Mouse (Mus musculus) intestine, embryonic 15.5 days (tissue): Measurements from ENCODE around the gene Smg9. TPM values are rescaled to one million over a fixed set of nuclear protein-coding genes. Genes with fewer than 3 reads are reported as not detected.
"Not testable (repeated sequence)": the region's sequence is repeated elsewhere in the genome, so short reads cannot be mapped to it uniquely, and the experiment has no call there.

Source experiments
- ATAC-seq: fragments of 200-750 bp; cut with Nextera tagmentation; 2 replicates; pipeline ENCODE4 v1.8.0; 2017; ENCODE audit warnings: moderate TSS enrichment, moderate library complexity
- H3K27ac ChIP-seq: fragments of 300-500 bp; sonication (generic); 2 replicates; pipeline ENCODE4 v1.5.1; 2015; ENCODE audit warnings: mild to moderate bottlenecking, inconsistent platforms
- H3K27me3 ChIP-seq: fragments of 300-500 bp; sonication (generic); replicated peaks from 2 replicates; pipeline ENCODE4 v1.6.1; 2015; ENCODE audit warnings: inconsistent platforms
- H3K36me3 ChIP-seq: fragments of 300-500 bp; sonication (generic); 2 replicates; pipeline ENCODE4 v1.6.1; 2015; ENCODE audit warnings: inconsistent platforms
- H3K4me1 ChIP-seq: fragments of 300-500 bp; sonication (generic); replicated peaks from 2 replicates; pipeline ENCODE4 v1.6.1; 2015; ENCODE audit warnings: inconsistent platforms
- H3K4me2 ChIP-seq: fragments of 300-500 bp; sonication (generic); replicated peaks from 2 replicates; pipeline ENCODE4 v1.6.1; 2015; ENCODE audit warnings: mild to moderate bottlenecking, inconsistent platforms
- H3K4me3 ChIP-seq: fragments of 300-500 bp; sonication (generic); replicated peaks from 2 replicates; pipeline ENCODE4 v1.5.1; 2015; ENCODE audit warnings: inconsistent platforms
- H3K9ac ChIP-seq: fragments of 300-500 bp; sonication (generic); 2 replicates; pipeline ENCODE4 v1.6.1; 2015; ENCODE audit warnings: inconsistent platforms
- H3K9me3 ChIP-seq: fragments of 300-500 bp; sonication (generic); 2 replicates; pipeline ENCODE4 v1.6.1; 2016; ENCODE audit warnings: inconsistent platforms
- WGBS: fragments of 180-500 bp; shearing (Covaris S2); methylation state at CpG from one replicate; pipeline ENCODE4 v1.1.7; 2015; 5-methylcytosine and 5-hydroxymethylcytosine counted together
- polyA plus RNA-seq: library from polyadenylated mRNA; unstranded; fragments of >200 nt; fragmentation: Nextera tagmentation; extraction: Ambion mirVana; gene quantifications from 2 replicates; pipeline ENCODE4 v1.2.1, GENCODE M21; 2015

Gene Smg9
- polyA plus RNA-seq, 1 experiment from 2014 or later: 19.6 TPM

DNA sequence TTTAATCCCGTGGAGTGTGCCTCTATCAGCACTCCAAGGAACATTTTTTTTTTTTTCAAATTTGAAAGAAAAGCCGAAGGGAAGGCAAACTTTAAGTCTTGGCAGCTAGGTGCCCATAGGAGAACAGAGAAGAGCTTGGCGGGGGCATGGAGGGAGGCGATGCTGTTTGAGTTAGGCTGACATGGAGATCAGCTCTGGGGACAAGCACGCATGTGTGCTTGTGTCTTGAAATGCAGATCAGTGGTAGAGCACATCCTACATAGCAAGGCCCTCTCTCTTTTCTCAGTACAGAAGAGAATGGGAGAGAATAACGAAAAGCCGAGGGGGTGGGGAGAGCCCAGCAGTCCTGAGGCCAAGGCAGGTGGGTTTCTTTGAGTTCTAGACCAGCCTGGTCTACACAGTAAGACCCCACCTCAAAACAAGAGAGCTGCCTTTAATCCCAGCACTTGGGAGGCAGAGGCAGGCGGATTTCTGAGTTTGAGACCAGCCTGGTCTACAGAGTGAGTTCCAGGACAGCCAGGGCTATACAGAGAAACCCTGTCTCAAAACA, 980 bp upstream of the Smg9 start:
- H3K36me3 ChIP-seq: 0 out of 2 replicates have a peak, but pooled peaks cover 3% of the 10 kb centered on the region
- ATAC-seq: no peak
- H3K4me2 ChIP-seq: no peak overlapping the region
- H3K4me1 ChIP-seq: 0 out of 2 replicates have a peak, but pooled peaks cover 11% of the 10 kb centered on the region
- no peaks in the 10 kb centered on the region for H3K9me3 ChIP-seq
- no peak overlapping the region for H3K4me3 ChIP-seq
- H3K27me3 ChIP-seq: no peaks in the 10 kb centered on the region
- no peak overlapping the region for H3K9ac ChIP-seq
- H3K27ac ChIP-seq: no peak overlapping the region
- WGBS: 91% methylated on average over 7 of the region's 8 CpGs

DNA sequence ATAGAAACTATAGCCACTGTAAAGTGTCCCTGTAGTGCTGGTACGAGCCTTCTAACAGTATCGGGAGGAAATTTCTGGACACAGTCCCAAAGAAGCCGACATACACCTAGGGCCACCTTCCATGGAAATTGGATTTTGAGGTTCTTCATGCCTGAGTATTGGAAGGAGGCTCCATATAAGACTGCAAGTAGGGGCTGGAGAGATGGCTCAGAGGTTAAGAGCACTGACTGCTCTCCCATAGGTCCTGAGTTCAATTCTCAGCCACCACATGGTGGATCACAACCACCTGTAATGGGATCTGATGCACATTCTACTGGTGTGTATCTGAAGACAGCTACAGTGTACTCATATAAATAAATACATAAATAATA, 648 bp downstream of the Smg9 start:
- H3K27ac ChIP-seq: peak overlapping the region; percentile 97
- no peaks in the 10 kb centered on the region for H3K9me3 ChIP-seq
- 0 out of 2 replicates have a peak, but pooled peaks cover 11% of the 10 kb centered on the region for H3K4me1 ChIP-seq
- whole genome bisulfite sequencing: 7% methylated on average over 3 of the region's 3 CpGs
- no peak for ATAC-seq
- H3K27me3 ChIP-seq: no peaks in the 10 kb centered on the region
- peaks cover 8% of the 10 kb centered on the region; the same call in 1 of the 2 replicates for H3K36me3 ChIP-seq
- peak overlapping the region; percentile 66 for H3K4me2 ChIP-seq
- H3K9ac ChIP-seq: peak overlapping the region; percentile 67
- peak overlapping the region; percentile 62 for H3K4me3 ChIP-seq

DNA sequence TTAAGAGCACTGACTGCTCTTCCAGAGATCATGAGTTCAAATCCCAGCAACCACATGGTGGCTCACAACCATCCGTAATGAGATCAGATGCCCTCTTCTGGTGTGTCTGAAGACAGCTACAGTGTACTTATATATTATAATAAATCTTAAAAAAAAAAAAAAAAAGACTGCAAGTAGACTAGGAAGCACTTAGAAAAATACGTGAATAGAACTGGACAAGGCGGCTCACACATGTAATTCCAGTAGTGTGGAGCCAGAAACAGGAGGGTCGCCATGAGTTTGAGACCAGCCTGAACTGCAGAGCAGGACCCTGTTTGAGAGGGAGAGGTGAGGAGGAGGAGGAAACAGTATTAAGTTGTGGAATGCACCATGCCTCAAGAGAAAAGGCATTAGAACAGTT, 1.1 kb downstream of the Smg9 start:
- H3K4me3 ChIP-seq, H3K9me3 ChIP-seq, ATAC-seq, H3K27me3 ChIP-seq, H3K27ac ChIP-seq, H3K9ac ChIP-seq: not testable (repeated sequence)
- H3K4me1 ChIP-seq: 0 out of 2 replicates have a peak, but pooled peaks cover 11% of the 10 kb centered on the region
- H3K4me2 ChIP-seq: peak overlapping the region; percentile 66
- 92% methylated on average over 4 of the region's 4 CpGs for WGBS
- peaks cover 10% of the 10 kb centered on the region for H3K36me3 ChIP-seq

DNA sequence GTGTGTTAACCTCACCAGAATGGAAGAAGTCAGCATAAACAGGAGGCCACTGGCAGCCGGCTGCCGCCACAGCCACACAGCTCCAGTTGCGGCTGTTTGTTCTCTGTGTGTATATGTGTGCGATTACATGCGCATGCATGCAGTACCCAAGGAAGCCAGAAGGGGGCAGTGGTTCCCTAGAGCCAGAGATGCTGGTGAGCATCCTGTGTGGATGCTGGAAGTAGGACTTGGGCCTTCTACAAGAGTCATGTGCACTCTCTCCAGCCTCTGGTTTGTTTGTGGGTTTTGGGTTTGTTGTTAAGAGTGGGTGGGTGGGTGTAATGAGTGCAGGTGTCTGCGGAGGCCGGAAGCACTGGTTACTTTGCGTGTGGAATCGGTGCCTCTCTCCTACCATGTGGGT, 3.4 kb downstream of the Smg9 start:
- 97% methylated on average over 9 of the region's 9 CpGs for WGBS
- H3K4me2 ChIP-seq: no peak overlapping the region
- H3K9ac ChIP-seq: no peak overlapping the region
- H3K27ac ChIP-seq: no peak overlapping the region
- ATAC-seq: no peak
- peaks cover 20% of the 10 kb centered on the region for H3K36me3 ChIP-seq
- no peak overlapping the region for H3K4me3 ChIP-seq
- 0 out of 2 replicates have a peak, but pooled peaks cover 11% of the 10 kb centered on the region for H3K4me1 ChIP-seq
- H3K27me3 ChIP-seq: no peaks in the 10 kb centered on the region
- H3K9me3 ChIP-seq: no peaks in the 10 kb centered on the region

DNA sequence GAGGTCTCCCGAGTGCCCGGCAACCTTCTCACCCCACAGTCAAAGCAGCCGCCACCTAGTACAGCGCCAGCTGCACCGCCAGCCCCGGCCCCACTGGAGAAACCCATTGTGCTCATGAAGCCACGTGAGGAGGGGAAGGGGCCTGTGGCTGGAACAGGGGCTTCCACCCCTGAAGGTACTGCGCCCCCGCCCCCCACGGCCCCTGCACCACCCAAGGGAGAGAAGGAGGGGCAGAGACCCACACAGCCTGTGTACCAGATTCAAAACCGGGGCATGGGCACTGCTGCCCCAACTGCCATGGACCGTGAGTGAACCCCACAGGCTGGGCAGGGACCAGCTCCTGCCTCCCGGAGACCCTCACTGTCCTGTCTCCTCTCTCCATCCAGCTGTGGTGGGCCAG, 6.2 kb downstream of the Smg9 start:
- Histone ChIP-seq H3K4me3 (no peak overlapping the region), H3K9ac (no peak overlapping the region), H3K27ac (no peak overlapping the region), H3K36me3 (peaks cover 23% of the 10 kb centered on the region), H3K9me3 (no peaks in the 10 kb centered on the region), H3K4me2 (no peak overlapping the region), H3K27me3 (no peaks in the 10 kb centered on the region), H3K4me1 (0 out of 2 replicates have a peak, but pooled peaks cover 5% of the 10 kb centered on the region)
- no peak for ATAC-seq
- 93% methylated on average over 13 of the region's 13 CpGs for WGBS

DNA sequence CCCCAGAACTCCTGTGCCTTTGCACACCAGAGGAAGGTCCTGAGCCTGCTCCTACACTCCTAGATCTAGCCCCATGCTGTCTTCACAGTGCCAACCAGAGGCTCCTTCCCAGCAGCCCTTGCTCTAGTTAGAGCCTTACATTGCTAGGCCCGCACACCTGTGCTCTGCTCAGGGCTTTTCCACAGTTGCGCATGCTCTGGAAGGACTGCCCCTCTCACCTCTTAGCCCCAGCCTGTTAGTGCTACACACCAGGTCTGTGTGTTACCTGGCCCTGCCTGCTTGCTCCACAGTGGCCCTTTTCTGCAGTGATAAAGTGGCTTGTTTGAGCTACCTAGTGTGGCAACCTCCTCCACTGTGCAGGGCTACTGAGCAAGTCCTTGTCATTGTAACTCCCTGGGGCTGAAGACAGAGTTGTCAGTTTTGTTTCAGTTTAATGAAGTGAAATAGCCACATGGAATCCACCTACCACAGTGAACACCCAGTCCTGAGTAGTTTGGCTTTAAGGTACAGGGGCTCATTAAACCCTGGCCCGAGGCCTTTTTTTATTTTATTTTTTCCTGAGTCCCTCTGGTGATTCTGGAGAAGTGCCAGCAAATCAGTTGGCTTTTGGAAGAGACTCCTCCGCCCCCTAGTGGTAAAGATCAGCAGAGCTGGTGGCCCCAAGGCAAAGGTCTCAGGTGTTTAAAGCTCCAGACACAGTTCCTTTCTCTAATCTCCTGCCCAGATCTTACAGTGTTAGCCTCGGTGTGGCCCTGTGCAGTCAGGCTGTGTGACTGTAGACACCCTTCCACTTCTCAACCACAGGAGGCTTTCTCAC, 7.3 kb downstream of the Smg9 start:
- H3K4me2 ChIP-seq: no peak overlapping the region
- H3K27me3 ChIP-seq: no peaks in the 10 kb centered on the region
- 0 out of 2 replicates have a peak, but pooled peaks cover under 1% of the 10 kb centered on the region for H3K4me1 ChIP-seq
- H3K27ac ChIP-seq: no peak overlapping the region
- ATAC-seq: peak; percentile 75
- no peak overlapping the region for H3K9ac ChIP-seq
- peaks cover 23% of the 10 kb centered on the region for H3K36me3 ChIP-seq
- H3K9me3 ChIP-seq: no peaks in the 10 kb centered on the region
- WGBS: 42% methylated on average over 5 of the region's 5 CpGs
- no peak overlapping the region for H3K4me3 ChIP-seq

DNA sequence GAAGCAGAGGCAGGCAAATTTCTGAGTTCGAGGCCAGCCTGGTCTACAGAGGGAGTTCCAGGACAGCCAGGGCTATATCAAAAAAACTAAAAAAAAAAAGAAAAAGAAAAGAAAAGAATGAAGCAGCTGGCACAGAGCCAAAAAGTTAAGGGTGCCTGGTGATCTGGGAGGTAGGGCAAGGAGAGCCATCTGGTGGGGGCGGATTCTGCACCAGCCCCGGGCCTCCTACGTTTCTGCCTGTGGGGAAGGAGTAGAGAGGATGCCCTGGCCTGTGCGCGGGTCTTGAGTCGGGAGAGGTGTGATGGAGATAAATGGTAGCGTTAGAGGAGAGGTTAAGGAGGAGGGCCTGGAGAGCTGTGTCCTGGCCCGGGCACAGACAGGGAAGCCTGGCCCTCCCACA, 8.8 kb downstream of the Smg9 start:
- ATAC-seq: no peak
- Histone ChIP-seq H3K36me3 (peaks cover 20% of the 10 kb centered on the region), H3K27me3 (no peaks in the 10 kb centered on the region), H3K4me3 (no peak overlapping the region), H3K27ac (no peak overlapping the region), H3K9me3 (no peaks in the 10 kb centered on the region), H3K4me1 (no peaks in the 10 kb centered on the region), H3K9ac (no peak overlapping the region), H3K4me2 (no peak overlapping the region)
- 79% methylated on average over 9 of the region's 9 CpGs for WGBS

DNA sequence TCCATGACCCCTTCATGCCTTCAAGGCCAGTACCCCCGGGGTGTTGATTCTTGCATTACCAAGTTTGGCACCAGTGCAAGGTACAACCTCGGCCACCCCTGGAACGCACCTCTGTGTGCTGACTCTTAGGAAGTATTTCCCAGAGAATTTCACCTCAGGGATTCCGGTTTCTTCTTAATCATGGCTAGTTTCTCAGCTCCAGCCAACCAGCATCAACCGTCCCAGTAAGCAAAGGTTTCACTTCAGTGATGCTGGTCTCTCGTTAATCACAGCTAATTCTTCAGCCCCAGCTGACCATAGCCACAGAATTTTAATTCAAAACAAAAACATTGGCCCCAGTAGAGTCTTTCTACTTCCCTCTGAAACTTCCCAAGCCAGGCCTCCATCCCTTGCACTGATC, 10.7 kb downstream of the Smg9 start:
- no peaks in the 10 kb centered on the region for H3K4me1 ChIP-seq
- no peak overlapping the region for H3K4me2 ChIP-seq
- no peaks in the 10 kb centered on the region for H3K9me3 ChIP-seq
- no peak overlapping the region for H3K4me3 ChIP-seq
- peaks cover 15% of the 10 kb centered on the region; the same call in 1 of the 2 replicates for H3K36me3 ChIP-seq
- ATAC-seq: no peak
- 84% methylated on average over 6 of the region's 6 CpGs for WGBS
- no peak overlapping the region for H3K27ac ChIP-seq
- no peak overlapping the region for H3K9ac ChIP-seq
- no peaks in the 10 kb centered on the region for H3K27me3 ChIP-seq

DNA sequence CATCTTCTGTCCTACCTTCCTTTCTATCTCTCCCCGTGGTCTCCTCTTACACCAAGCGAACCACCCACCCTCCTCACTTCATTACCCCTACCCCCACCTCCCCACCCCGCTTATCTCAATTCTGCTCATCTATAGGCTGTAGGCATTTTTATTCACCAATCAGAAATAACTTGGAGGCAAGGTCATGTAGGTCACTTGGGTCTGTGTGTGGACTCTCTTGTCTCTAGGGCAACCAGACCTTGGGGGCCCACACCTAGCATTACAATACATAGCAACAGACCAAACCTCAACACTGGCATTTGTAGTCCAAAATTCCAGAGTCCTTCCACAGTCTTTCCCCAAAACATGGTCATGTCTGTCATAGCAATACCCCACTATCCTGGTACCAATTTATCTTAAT, 11.4 kb downstream of the Smg9 start:
- 63% methylated on average over 3 of the region's 3 CpGs for WGBS
- no peak for ATAC-seq

DNA sequence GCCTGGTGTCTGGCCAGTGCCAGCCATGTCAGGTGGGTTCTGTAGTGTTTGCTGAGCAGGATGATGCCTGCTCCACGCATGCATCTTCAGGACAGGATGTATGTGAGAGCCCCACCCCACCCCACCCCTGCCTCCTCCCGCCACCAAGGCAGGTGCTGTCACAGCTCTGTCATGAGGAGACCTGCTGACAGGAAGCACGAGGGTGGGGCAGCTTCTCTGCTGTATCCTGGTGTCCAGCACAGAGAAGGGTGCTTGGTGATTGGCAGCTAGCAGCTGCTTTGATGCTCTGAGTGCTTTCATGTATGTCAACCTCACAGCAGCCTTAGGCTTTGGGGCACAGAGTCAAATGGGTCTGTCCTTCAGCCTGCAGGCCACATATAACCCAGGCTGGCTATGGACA, 14.2 kb downstream of the Smg9 start:
- Histone ChIP-seq H3K4me1 (no peaks in the 10 kb centered on the region), H3K27me3 (no peaks in the 10 kb centered on the region), H3K9me3 (no peaks in the 10 kb centered on the region), H3K9ac (no peak overlapping the region), H3K36me3 (no peaks in the 10 kb centered on the region; the same call in 1 of the 2 replicates), H3K27ac (no peak overlapping the region), H3K4me2 (no peak overlapping the region), H3K4me3 (no peak overlapping the region)
- WGBS: 82% methylated on average over 3 of the region's 3 CpGs
- ATAC-seq: 0 out of 2 replicates have a peak, but pooled peaks have one; percentile 5

More for the DNA sequence above, 11.4 kb downstream of the Smg9 start:
- Histone ChIP-seq H3K4me1 (no peaks in the 10 kb centered on the region), H3K27me3 (no peaks in the 10 kb centered on the region), H3K4me3 (no peak overlapping the region), H3K9me3 (no peaks in the 10 kb centered on the region), H3K27ac (no peak overlapping the region), H3K4me2 (no peak overlapping the region), H3K36me3 (peaks cover 10% of the 10 kb centered on the region; the same call in 1 of the 2 replicates), H3K9ac (no peak overlapping the region)

DNA sequence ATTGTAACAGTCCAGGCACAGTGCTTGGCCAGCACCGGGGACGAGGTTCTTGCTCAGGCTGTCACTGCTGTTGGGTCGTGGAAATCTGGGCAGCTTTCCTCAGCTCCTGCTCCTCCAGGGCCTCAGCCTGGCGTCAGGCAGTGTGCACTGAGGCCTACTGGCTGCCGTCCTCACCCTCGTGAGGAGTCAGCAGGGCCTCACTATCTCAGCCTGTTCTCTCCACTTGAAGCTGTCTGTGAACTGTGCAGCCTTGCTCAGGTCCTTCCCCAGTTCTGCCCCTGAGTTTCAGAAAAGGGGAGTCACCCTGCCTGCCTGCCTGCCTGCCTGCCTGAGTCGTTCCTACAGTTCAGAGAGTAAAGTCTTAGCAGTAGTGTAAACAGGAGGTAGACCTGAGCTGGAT, 15.8 kb downstream of the Smg9 start:
- WGBS: 78% methylated on average over 7 of the region's 7 CpGs
- Histone ChIP-seq H3K36me3 (no peaks in the 10 kb centered on the region; the same call in 1 of the 2 replicates), H3K27me3 (no peaks in the 10 kb centered on the region), H3K9ac (no peak overlapping the region), H3K4me3 (no peak overlapping the region), H3K9me3 (no peaks in the 10 kb centered on the region), H3K4me2 (no peak overlapping the region), H3K27ac (no peak overlapping the region), H3K4me1 (no peaks in the 10 kb centered on the region)
- no peak for ATAC-seq

DNA sequence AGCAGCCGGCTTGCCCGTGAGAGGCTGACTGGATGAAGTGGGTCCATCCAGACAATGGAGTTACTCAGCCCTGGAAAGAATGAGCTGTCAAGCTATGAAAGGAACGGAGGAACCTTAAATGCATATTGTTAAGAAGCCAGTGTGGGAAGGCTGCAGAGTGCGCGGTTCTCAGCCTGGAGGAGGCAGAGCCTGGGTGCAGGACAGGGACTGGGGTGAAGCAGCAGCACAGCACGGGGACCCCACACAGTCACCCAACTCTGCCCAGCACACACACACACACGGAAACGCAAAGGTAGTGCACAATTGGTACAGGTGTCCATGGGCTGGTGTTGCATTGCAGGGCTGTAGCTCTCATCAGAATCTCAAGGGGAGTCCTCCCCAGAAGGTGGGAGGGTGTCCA, 20.2 kb downstream of the Smg9 start:
- H3K4me1 ChIP-seq: peaks cover 6% of the 10 kb centered on the region
- 86% methylated on average over 8 of the region's 8 CpGs for WGBS
- ATAC-seq: no peak
- H3K9me3 ChIP-seq: no peaks in the 10 kb centered on the region
- H3K9ac ChIP-seq: no peak overlapping the region
- no peak overlapping the region for H3K27ac ChIP-seq
- peaks cover 2% of the 10 kb centered on the region for H3K36me3 ChIP-seq
- no peaks in the 10 kb centered on the region for H3K27me3 ChIP-seq
- H3K4me3 ChIP-seq: no peak overlapping the region
- no peak overlapping the region for H3K4me2 ChIP-seq
